In the genomic region with DNA sequence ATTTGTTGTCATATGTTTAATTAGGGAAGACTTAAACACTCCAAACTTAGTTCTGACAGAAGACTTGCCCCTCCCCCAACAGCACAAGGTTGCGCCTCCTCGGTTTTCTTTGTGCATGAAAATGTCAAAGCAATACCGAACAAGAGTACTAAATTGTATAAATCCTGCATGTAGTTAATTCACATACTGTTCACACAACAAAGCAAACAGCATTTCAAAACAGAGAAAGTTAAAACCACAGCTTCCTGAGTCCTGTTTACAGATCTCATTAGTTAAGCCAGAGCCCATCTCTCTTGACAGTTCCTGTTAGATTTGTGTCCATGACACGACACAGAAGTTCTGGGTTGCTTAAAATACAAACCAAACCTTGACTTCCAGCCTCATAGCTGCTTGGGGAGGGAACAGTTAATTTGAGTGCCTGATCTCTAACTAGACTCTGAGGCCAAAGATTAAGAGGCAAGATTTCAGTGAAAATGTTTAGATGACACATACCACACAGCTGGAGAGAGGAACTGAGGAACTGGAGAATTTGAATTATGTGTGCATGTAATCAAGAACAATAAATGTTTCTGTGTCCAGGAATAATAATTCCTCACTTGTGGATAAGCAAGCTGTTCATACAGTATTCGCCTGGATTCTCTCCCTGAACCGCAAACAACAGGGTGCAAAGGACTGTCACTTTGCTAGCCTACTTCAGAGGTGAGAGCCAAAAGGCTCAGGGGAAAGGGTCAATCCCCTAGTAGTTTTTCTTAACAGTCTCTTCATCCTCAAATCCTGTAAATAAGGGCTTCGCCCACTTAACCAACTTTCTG, we compare ENCODE assay signal across 10 mouse cellular contexts.
A peak's percentile ranks its signal among the peaks of the same experiment; 100 is the strongest.
DNase-seq lines count a peak whose midpoint lies in the region; ATAC-seq lines count a peak whose summit lies in the region.
"Had no signal": no experiment of that assay in that cellular context is flagged by ENCODE, and none has a peak within 500 bp of the region (broad histone marks: within the 10 kb centered on the region; RNA-seq: fewer than 3 reads in every experiment).

No protein-coding gene starts in this region.

- peak; percentile 40 for DNase-seq in heart, adult 11 months
- DNase-seq in heart, adult 18-20 months = no peak
- DNase-seq in thymus, postnatal 14 days = peak; percentile 43
- DNase-seq in thymus, adult 18-20 months = no peak
- peak; percentile 53 for DNase-seq in thymus, postnatal 4 days
- no peak for DNase-seq in frontal cortex, postnatal 36 days (ENCODE audit: low spot score in 2 of 2)
- no peak for DNase-seq in retina, embryonic 14.5 days (ENCODE audit: low spot score)

- peak; percentile 75 for ATAC-seq in kidney, embryonic 14.5 days (ENCODE audit: low FRiP score, low TSS enrichment)

- no peak overlapping the region for H3K4me2 ChIP-seq in kidney, embryonic 14.5 days (replicated peaks; ENCODE audit: low read depth, low read length)

- no peak overlapping the region for H3K4me3 ChIP-seq in kidney, embryonic 14.5 days (ENCODE audit: low read length)
- H3K4me3 ChIP-seq: erythroblast, embryonic 14.5 days had no signal

- H3K27ac ChIP-seq in kidney, embryonic 14.5 days (ENCODE audit: low read depth, low read length) = peak overlapping the region; percentile 27; the same call in 1 of the 2 replicates

- H3K9ac ChIP-seq in kidney, embryonic 14.5 days (ENCODE audit: low read depth, low read length) = no peak overlapping the region

- no peaks in the 10 kb centered on the region for H3K27me3 ChIP-seq in kidney, embryonic 14.5 days (ENCODE audit: control insufficient read depth, insufficient read depth, low read length)

- H3K4me1 ChIP-seq in kidney, embryonic 14.5 days (ENCODE audit: control insufficient read depth, insufficient read depth, low read length) = peaks cover 13% of the 10 kb centered on the region; the same call in 1 of the 2 replicates

- no peaks in the 10 kb centered on the region for H3K36me3 ChIP-seq in kidney, embryonic 14.5 days (ENCODE audit: control insufficient read depth, insufficient read depth, low read length)
- H3K36me3 ChIP-seq: G1E had no signal

- 24% methylated on average over 7 of the region's 7 CpGs for WGBS in kidney, embryonic 14.5 days

- no peaks in the 10 kb centered on the region for H3K9me3 ChIP-seq in kidney, embryonic 14.5 days (ENCODE audit: control insufficient read depth, low read length)
- H3K9me3 ChIP-seq: G1E had no signal

Comparison
In these comparisons a context has a peak if more than half of its experiments do, and no peak if none do; other contexts are left out.
1. DNase-seq: peak in heart, adult 11 months (single experiment), thymus, postnatal 14 days (single experiment) and thymus, postnatal 4 days (single experiment); none in heart, adult 18-20 months (0 of 2), thymus, adult 18-20 months (0 of 2), frontal cortex, postnatal 36 days (0 of 2) and retina, embryonic 14.5 days (single experiment).